Mouse (Mus musculus): ENCODE results near the gene Fam205c. TPM values are rescaled to one million over a fixed set of nuclear protein-coding genes. Genes with fewer than 3 reads are reported as not detected.

Fam205c gene
- total RNA-seq (2017) = not detected in 2 replicates

GRCm38 (mm10) chr4:42874134-42874533 is at the start of gene Fam205c:
TSS of gene Fam205c (minus strand) at chr4:42874234.
- no peak for ATAC-seq (replicated peaks in 1 of 2; ENCODE audit: insufficient read depth in 1 of 2, low FRiP score in 2 of 2, low TSS enrichment in 1 of 2, low read depth in 1 of 2, poor library complexity in 2 of 2, severe bottlenecking in 2 of 2)

- ATAC-seq (replicated peaks in 1 of 2; ENCODE audit: insufficient read depth in 1 of 2, low FRiP score in 2 of 2, low TSS enrichment in 1 of 2, low read depth in 1 of 2, poor library complexity in 2 of 2, severe bottlenecking in 2 of 2) = no peak
Measured at GRCm38 (mm10) chr4:42922461-42922860, 48.4 kb upstream of the Fam205c start.

- ATAC-seq (replicated peaks in 1 of 2; ENCODE audit: insufficient read depth in 1 of 2, low FRiP score in 2 of 2, low TSS enrichment in 1 of 2, low read depth in 1 of 2, poor library complexity in 2 of 2, severe bottlenecking in 2 of 2) = no peak
Measured at GRCm38 (mm10) chr4:42922056-42922455, 48.0 kb upstream of the Fam205c start.

GRCm38 (mm10) chr4:42921536-42921935 is 47.5 kb upstream of the Fam205c start:
- ATAC-seq (replicated peaks in 1 of 2; ENCODE audit: insufficient read depth in 1 of 2, low FRiP score in 2 of 2, low TSS enrichment in 1 of 2, low read depth in 1 of 2, poor library complexity in 2 of 2, severe bottlenecking in 2 of 2) = no peak

- ATAC-seq (replicated peaks in 1 of 2; ENCODE audit: insufficient read depth in 1 of 2, low FRiP score in 2 of 2, low TSS enrichment in 1 of 2, low read depth in 1 of 2, poor library complexity in 2 of 2, severe bottlenecking in 2 of 2) = no peak
Measured at GRCm38 (mm10) chr4:42920726-42921125, 46.7 kb upstream of the Fam205c start.

GRCm38 (mm10) chr4:42917402-42917774 is 43.4 kb upstream of the Fam205c start:
- ATAC-seq (replicated peaks in 1 of 2; ENCODE audit: insufficient read depth in 1 of 2, low FRiP score in 2 of 2, low TSS enrichment in 1 of 2, low read depth in 1 of 2, poor library complexity in 2 of 2, severe bottlenecking in 2 of 2) = peak in 1 of 2 experiments; percentile 17; a peak in 1 of 4 replicates

- ATAC-seq (replicated peaks in 1 of 2; ENCODE audit: insufficient read depth in 1 of 2, low FRiP score in 2 of 2, low TSS enrichment in 1 of 2, low read depth in 1 of 2, poor library complexity in 2 of 2, severe bottlenecking in 2 of 2) = peak in 1 of 2 experiments; percentile 32; a peak in 1 of 4 replicates
Measured at GRCm38 (mm10) chr4:42916617-42917401, 42.8 kb upstream of the Fam205c start, which contains the start of gene Phf24. TSS of gene Phf24 (plus strand) at chr4:42916660.

GRCm38 (mm10) chr4:42915966-42916365 is 41.9 kb upstream of the Fam205c start:
- ATAC-seq (replicated peaks in 1 of 2; ENCODE audit: insufficient read depth in 1 of 2, low FRiP score in 2 of 2, low TSS enrichment in 1 of 2, low read depth in 1 of 2, poor library complexity in 2 of 2, severe bottlenecking in 2 of 2) = no peak

- no peak for ATAC-seq (replicated peaks in 1 of 2; ENCODE audit: insufficient read depth in 1 of 2, low FRiP score in 2 of 2, low TSS enrichment in 1 of 2, low read depth in 1 of 2, poor library complexity in 2 of 2, severe bottlenecking in 2 of 2)
Measured at GRCm38 (mm10) chr4:42915311-42915710, 41.3 kb upstream of the Fam205c start.

- ATAC-seq (replicated peaks in 1 of 2; ENCODE audit: insufficient read depth in 1 of 2, low FRiP score in 2 of 2, low TSS enrichment in 1 of 2, low read depth in 1 of 2, poor library complexity in 2 of 2, severe bottlenecking in 2 of 2) = no peak
Measured at GRCm38 (mm10) chr4:42913391-42913790, 39.4 kb upstream of the Fam205c start.

GRCm38 (mm10) chr4:42904966-42905365 is 30.9 kb upstream of the Fam205c start:
- no peak for ATAC-seq (replicated peaks in 1 of 2; ENCODE audit: insufficient read depth in 1 of 2, low FRiP score in 2 of 2, low TSS enrichment in 1 of 2, low read depth in 1 of 2, poor library complexity in 2 of 2, severe bottlenecking in 2 of 2)

- ATAC-seq (replicated peaks in 1 of 2; ENCODE audit: insufficient read depth in 1 of 2, low FRiP score in 2 of 2, low TSS enrichment in 1 of 2, low read depth in 1 of 2, poor library complexity in 2 of 2, severe bottlenecking in 2 of 2) = no peak
Measured at GRCm38 (mm10) chr4:42904523-42904922, 30.5 kb upstream of the Fam205c start.

- ATAC-seq (replicated peaks in 1 of 2; ENCODE audit: insufficient read depth in 1 of 2, low FRiP score in 2 of 2, low TSS enrichment in 1 of 2, low read depth in 1 of 2, poor library complexity in 2 of 2, severe bottlenecking in 2 of 2) = no peak
Measured at GRCm38 (mm10) chr4:42903942-42904341, 29.9 kb upstream of the Fam205c start.

GRCm38 (mm10) chr4:42902730-42903129 is 28.7 kb upstream of the Fam205c start:
- ATAC-seq (replicated peaks in 1 of 2; ENCODE audit: insufficient read depth in 1 of 2, low FRiP score in 2 of 2, low TSS enrichment in 1 of 2, low read depth in 1 of 2, poor library complexity in 2 of 2, severe bottlenecking in 2 of 2) = no peak

- ATAC-seq (replicated peaks in 1 of 2; ENCODE audit: insufficient read depth in 1 of 2, low FRiP score in 2 of 2, low TSS enrichment in 1 of 2, low read depth in 1 of 2, poor library complexity in 2 of 2, severe bottlenecking in 2 of 2) = peak; percentile 42 to 53; a peak in 2 of 4 replicates
Measured at GRCm38 (mm10) chr4:42902174-42902573, 28.1 kb upstream of the Fam205c start.

GRCm38 (mm10) chr4:42900878-42901277 is 26.8 kb upstream of the Fam205c start:
- ATAC-seq (replicated peaks in 1 of 2; ENCODE audit: insufficient read depth in 1 of 2, low FRiP score in 2 of 2, low TSS enrichment in 1 of 2, low read depth in 1 of 2, poor library complexity in 2 of 2, severe bottlenecking in 2 of 2) = no peak

- ATAC-seq (replicated peaks in 1 of 2; ENCODE audit: insufficient read depth in 1 of 2, low FRiP score in 2 of 2, low TSS enrichment in 1 of 2, low read depth in 1 of 2, poor library complexity in 2 of 2, severe bottlenecking in 2 of 2) = no peak
Measured at GRCm38 (mm10) chr4:42898914-42899313, 24.9 kb upstream of the Fam205c start.

- ATAC-seq (replicated peaks in 1 of 2; ENCODE audit: insufficient read depth in 1 of 2, low FRiP score in 2 of 2, low TSS enrichment in 1 of 2, low read depth in 1 of 2, poor library complexity in 2 of 2, severe bottlenecking in 2 of 2) = no peak
Measured at GRCm38 (mm10) chr4:42895118-42895517, 21.1 kb upstream of the Fam205c start.

- no peak for ATAC-seq (replicated peaks in 1 of 2; ENCODE audit: insufficient read depth in 1 of 2, low FRiP score in 2 of 2, low TSS enrichment in 1 of 2, low read depth in 1 of 2, poor library complexity in 2 of 2, severe bottlenecking in 2 of 2)
Measured at GRCm38 (mm10) chr4:42891176-42891575, 17.1 kb upstream of the Fam205c start.

All from hematopoietic stem cell, adult 5-6 weeks (primary cell).